Mouse (Mus musculus) CD4-positive, CD25-positive, alpha-beta regulatory T cell, adult 2 months (primary cell): ENCODE results near the gene Hunk.

ENCODE experiments used
- DNase-seq: peaks from one replicate; pipeline ENCODE4 v3.0.0-alpha.2; 2012; ENCODE audit warnings: low read depth, low spot score

Gene Hunk

GRCm38 (mm10) chr16:90394761-90395160 is 8.9 kb downstream of the Hunk start:
- DNase-seq, result no peak

DNA sequence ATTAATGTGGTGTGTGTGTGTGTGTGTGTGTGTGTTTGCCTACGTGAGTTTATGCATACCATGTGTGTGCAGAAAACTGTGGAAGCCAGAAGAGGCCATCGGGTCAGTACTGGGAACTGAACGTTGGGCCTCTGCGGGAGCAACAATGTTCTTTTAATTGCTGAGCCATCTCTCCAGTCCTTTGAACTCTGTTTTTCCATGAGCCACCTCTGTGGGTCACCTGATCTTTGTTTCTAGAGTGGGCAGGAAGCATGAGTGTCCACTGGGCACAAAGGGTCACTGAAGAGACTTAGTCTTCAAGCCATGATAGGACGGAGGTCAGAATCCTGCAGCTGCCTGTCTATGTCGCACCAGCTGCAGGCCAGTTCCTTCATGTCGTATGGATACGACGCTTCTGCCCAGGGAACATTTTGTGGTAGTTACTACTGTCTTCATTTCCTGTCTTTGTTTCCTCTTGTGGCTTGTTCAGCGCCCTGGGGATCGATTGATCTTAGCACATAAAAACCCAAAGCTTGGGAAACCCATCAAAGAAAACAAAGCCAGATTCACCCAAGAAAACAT is 10.3 kb downstream of the Hunk start:
- DNase-seq, result no peak

GRCm38 (mm10) chr16:90396882-90397281 is 11.1 kb downstream of the Hunk start:
- no peak for DNase-seq

- DNase-seq, result no peak
Observed at GRCm38 (mm10) chr16:90400314-90400713, 14.5 kb downstream of the Hunk start.

GRCm38 (mm10) chr16:90400906-90401666 is 15.3 kb downstream of the Hunk start:
- no peak for DNase-seq

GRCm38 (mm10) chr16:90402292-90402691 is 16.5 kb downstream of the Hunk start:
- no peak for DNase-seq

DNA sequence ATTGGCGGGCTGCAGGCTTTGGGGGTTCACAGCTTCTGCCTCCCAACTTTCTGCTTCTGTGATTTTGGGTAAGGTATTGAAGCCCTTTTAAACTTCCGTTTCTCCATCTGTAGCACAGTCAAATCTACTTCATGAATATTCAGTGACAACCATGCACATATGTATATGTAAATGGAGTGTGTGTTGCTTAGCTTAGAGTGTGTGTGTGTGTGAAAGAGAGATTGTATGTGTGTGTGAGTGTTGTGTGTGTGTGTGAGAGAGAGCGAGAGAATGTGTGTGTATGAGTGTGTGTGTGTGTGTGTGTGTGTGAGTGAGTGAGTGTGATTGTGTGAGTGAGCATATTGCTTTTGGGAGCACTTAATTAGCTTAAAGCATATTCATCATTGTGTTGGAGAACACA is 19.4 kb downstream of the Hunk start:
- DNase-seq, result no peak

- no peak for DNase-seq
Observed at GRCm38 (mm10) chr16:90405599-90405998, 19.8 kb downstream of the Hunk start.

DNA sequence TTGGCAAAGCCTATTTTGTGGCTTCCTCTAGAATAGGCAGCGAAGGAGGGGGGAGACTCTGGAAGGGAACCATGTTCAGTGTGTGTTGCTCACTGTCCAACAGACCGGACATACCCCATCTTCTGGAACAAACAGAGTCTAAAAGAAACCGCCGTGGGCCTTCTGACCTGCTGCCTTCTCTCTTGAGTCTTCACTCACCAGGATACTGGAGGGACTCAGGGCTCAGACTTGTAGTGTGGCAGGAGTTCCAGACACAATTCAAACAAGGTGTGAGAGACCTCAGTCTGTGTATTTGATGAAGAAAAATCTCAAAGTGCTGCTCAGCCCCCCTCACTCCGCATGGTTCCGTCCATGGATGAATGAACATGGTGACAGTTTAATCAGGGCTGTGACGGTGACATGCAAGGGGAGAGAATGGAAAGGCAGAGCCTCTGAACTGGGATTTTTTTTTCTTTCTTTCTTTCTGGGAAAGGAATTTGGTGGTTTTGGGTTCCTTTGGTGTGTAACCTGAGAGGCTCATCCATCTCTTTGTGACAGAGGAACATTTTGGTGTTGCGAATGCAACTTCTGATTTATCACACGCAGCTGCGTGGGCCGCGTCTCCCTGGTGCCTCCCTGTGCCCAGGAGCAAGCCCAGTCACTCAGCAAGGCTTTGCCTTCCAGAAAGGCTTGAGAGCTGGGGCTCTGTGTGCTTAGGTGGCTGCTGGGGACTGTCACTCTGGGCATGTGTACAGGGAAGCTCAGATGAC is 21.9 kb downstream of the Hunk start:
- no peak for DNase-seq

GRCm38 (mm10) chr16:90412096-90413082 is 26.6 kb downstream of the Hunk start:
- no peak for DNase-seq

DNA sequence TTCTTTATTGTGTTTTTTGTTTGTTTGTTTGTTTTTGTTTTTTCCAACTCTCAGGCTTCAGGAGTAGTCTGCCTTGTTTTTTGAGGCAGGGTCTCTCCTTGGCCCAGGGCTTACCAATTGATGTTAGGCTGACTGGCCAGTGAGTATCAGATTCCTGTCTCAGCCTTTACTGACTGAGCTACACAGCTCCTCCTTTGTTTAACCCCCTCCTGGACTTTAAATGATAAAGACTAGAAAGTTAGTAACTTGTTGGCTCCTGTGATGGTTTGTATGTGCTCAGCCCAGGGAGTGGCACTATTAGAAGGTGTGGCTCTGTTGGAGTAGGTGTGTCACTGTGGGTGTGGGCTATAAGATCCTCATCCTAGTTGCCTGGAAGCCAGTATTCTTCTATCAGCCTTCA is 30.8 kb downstream of the Hunk start:
- DNase-seq, result no peak

DNA sequence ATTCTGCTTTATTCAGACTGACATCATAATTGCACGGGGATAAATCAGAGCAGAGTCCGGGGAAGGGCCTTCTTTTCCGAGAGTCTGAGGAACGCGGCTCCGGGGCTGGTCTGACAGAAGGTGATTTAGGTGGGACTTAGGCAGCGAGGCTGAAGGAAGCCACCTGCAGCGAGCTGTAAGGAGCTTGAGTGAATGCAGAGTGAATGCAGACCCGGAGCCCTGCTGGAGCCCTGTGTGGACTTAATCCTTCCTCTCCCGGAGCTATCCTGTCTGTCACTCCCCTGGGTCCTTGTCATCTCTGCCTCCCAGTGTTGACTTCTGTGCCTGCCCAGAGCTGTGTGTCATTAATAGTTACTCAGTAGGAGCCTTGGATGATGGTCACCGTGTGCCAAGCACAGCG is 32.8 kb downstream of the Hunk start:
- DNase-seq, result no peak

GRCm38 (mm10) chr16:90421145-90421544 is 35.3 kb downstream of the Hunk start:
- no peak for DNase-seq

GRCm38 (mm10) chr16:90421551-90421950 is 35.7 kb downstream of the Hunk start:
- no peak for DNase-seq

DNA sequence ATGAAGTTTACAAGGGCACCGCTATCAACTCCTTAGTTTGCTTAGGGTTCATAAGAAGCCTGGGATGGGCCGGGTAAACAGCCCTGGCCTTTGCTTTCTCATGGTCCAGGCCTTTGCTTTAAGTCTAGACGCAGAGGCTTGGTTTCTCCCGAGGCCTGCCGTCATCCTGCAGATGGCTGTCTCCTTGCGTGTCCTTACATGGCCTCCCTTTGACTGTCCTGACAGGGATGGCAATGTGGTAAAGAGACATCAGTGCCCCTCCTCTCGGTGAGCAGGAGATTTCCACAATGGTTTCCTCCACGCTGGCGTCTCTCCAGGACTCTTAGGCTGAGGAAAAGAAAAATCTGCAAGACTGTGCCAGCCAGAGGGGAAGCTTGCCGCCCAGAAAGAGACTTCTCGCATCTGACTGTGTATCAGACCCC is 36.3 kb downstream of the Hunk start:
- no peak for DNase-seq

DNA sequence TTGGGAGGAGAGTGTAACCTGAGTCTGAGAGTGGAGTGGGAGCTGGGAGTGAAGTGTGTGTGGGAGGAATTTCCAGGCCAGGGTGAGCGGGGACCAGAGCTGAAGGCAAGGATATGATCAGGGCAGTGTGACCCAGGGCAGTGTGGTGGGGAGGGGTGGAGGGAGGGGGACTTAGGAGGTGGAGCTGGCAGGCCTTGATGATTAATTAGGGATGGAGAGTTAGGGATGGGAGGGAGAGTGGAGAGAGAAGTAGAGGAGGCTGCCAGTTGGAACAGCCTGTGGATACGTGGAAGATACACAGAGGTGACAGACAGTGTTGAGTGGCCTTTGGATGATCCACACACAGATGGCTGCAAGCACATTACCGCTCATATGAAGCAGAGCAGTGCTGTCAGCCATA is 38.1 kb downstream of the Hunk start:
- no peak for DNase-seq

- no peak for DNase-seq
Observed at GRCm38 (mm10) chr16:90424391-90424790, 38.6 kb downstream of the Hunk start.

DNA sequence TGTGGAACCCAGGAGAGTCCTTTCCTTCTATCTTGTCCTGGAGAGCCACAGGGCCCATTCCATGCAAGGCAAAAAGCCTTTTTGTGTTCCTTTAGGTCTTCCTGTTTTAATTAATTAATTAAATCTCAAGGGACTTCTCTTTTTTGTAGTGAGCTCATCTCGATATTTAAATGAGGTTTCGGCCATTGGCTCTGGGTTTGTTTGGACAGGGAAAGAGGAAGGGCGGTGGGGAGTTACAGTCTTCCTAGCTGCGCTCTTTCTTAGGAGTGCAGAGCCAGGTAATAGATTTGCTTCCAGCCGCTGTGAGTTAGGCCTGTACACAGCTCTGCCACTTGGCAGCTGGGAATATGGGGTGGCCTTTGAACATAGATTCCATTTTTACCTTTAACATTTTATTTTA is 40.4 kb downstream of the Hunk start:
- no peak for DNase-seq

- DNase-seq, result no peak
Observed at GRCm38 (mm10) chr16:90427838-90428630, 42.2 kb downstream of the Hunk start.

DNA sequence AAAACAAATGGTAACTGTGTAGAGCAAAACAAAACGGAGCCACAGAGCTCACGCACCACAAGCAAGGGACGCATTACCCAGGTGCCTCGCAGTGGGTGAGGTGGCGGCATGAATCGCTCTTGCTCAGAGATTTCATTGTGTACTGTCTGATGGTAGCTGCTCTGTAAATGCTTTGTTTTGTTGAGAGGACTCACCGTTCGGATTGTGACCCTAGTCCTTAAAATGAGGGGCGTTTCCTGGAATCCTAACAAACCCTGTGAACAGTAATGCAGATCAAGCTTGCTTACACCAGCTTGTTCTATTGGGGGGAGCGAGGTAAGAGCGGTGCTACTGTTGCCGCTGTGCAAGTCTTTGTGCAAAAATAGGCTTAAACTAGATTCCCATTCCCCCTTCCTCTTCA is 47.7 kb downstream of the Hunk start:
- no peak for DNase-seq

GRCm38 (mm10) chr16:90435231-90435630 is 49.4 kb downstream of the Hunk start:
- no peak for DNase-seq
